Mouse (Mus musculus) bone marrow, adult 2 months (tissue): Measurements from ENCODE around the gene Gfra1.
A peak's percentile ranks its signal among the peaks of the same experiment; 100 is the strongest.

Experiments used
- CTCF ChIP-seq: fragments of 200-500 bp; IDR thresholded peaks from 2 replicates; pipeline ENCODE4 v1.5.1; 2011; ENCODE audit warnings: low read length, control low read depth; ENCODE audit not compliant: control insufficient read depth, insufficient read depth
- POLR2A ChIP-seq: fragments of 200-500 bp; IDR thresholded peaks from 2 replicates; pipeline ENCODE4 v1.6.1; 2011; ENCODE audit warnings: low read depth, mild to moderate bottlenecking, control low read depth, low read length, borderline replicate concordance; ENCODE audit not compliant: control insufficient read depth

GRCm38 (mm10) chr19:58313785-58314184, 141.9 kb downstream of the Gfra1 start:
- TF ChIP-seq CTCF (peak; percentile 52), POLR2A (no peak)
